Mouse (Mus musculus) lung, postnatal 0 days (tissue): ENCODE measurements around the gene Mfsd9. TPM values are rescaled to one million over a fixed set of nuclear protein-coding genes. Genes with fewer than 3 reads are reported as not detected.

ENCODE experiments used
- ATAC-seq: fragments of 200-750 bp; cut with Nextera tagmentation; 2 replicates; pipeline ENCODE4 v1.8.0; 2017; ENCODE audit warnings: moderate library complexity
- DNase-seq: peaks from one replicate; pipeline ENCODE4 v3.0.0-alpha.2; 2016; ENCODE audit warnings: low spot score
- H3K27ac ChIP-seq: fragments of 300-500 bp; sonication (generic); 2 replicates; pipeline ENCODE4 v1.5.1; 2014; ENCODE audit warnings: antibody characterized with exemption, mild to moderate bottlenecking, low read length, mixed read lengths
- H3K27me3 ChIP-seq: fragments of 300-500 bp; sonication (generic); replicated peaks from 2 replicates; pipeline ENCODE4 v1.6.1; 2014; ENCODE audit warnings: low read length, mixed read lengths; ENCODE audit not compliant: insufficient read depth
- H3K36me3 ChIP-seq: fragments of 300-500 bp; sonication (generic); 2 replicates; pipeline ENCODE4 v1.6.1; 2014; ENCODE audit warnings: low read length, mixed read lengths; ENCODE audit not compliant: insufficient read depth
- H3K4me1 ChIP-seq: fragments of 300-500 bp; sonication (generic); 2 replicates; pipeline ENCODE4 v1.6.1; 2014; ENCODE audit warnings: antibody characterized with exemption, low read depth, low read length, mixed read lengths; ENCODE audit not compliant: insufficient read depth
- H3K4me2 ChIP-seq: fragments of 300-500 bp; sonication (generic); replicated peaks from 2 replicates; pipeline ENCODE4 v1.6.1; 2014; ENCODE audit warnings: low read depth, mild to moderate bottlenecking, low read length, moderate library complexity, mixed read lengths
- H3K4me3 ChIP-seq: fragments of 300-500 bp; sonication (generic); 2 replicates; pipeline ENCODE4 v1.5.1; 2014; ENCODE audit warnings: low read depth, low read length
- H3K9ac ChIP-seq: fragments of 300-500 bp; sonication (generic); replicated peaks from 2 replicates; pipeline ENCODE4 v1.6.1; 2014; ENCODE audit warnings: low read depth, mild to moderate bottlenecking
- H3K9me3 ChIP-seq: fragments of 300-500 bp; sonication (generic); 2 replicates; pipeline ENCODE4 v1.6.1; 2016; ENCODE audit warnings: low read length, mixed read lengths
- CTCF ChIP-seq: IDR thresholded peaks from 2 replicates; pipeline ENCODE4 v1.5.1; 2016; ENCODE audit warnings: antibody characterized with exemption, mild to moderate bottlenecking
- EP300 ChIP-seq: IDR thresholded peaks from 2 replicates; pipeline ENCODE4 v1.6.1; 2016; ENCODE audit warnings: antibody characterized with exemption, mild to moderate bottlenecking, control low read depth
- WGBS: fragments of 180-500 bp; shearing (Covaris S2); extraction: QIAGEN DNeasy Blood & Tissue Kit; methylation state at CpG from one replicate; pipeline ENCODE4 v1.1.7; 2014; 5-methylcytosine and 5-hydroxymethylcytosine counted together
- polyA plus RNA-seq: library from polyadenylated mRNA; unstranded; fragments of >200 nt; fragmentation: Nextera tagmentation; extraction: Ambion mirVana; gene quantifications from 2 replicates; pipeline ENCODE4 v1.2.1, GENCODE M21; 2015

Gene Mfsd9
- polyA plus RNA-seq, 1 experiment from 2014 or later = 3.0 TPM

GRCm38 (mm10) chr1:40824517-40824916, 34.0 kb upstream of the Mfsd9 start:
- no peak for TF ChIP-seq CTCF
- TF ChIP-seq EP300 = no peak

GRCm38 (mm10) chr1:40815071-40815845, 24.8 kb upstream of the Mfsd9 start:
- Histone ChIP-seq H3K9ac (no peak overlapping the region), H3K36me3 (no peaks in the 10 kb centered on the region), H3K9me3 (no peaks in the 10 kb centered on the region), H3K27me3 (no peaks in the 10 kb centered on the region), H3K4me2 (no peak overlapping the region), H3K4me3 (no peak overlapping the region), H3K4me1 (no peaks in the 10 kb centered on the region), H3K27ac (no peak overlapping the region)
- peak; percentile 32 for DNase-seq
- TF ChIP-seq EP300 = no peak
- no peak for TF ChIP-seq CTCF
- 53% methylated on average over 16 of the region's 16 CpGs for WGBS
- ATAC-seq = peak; percentile 38; the same call in 1 of the 2 replicates

More at GRCm38 (mm10) chr1:40824517-40824916, 34.0 kb upstream of the Mfsd9 start:
- 53% methylated on average over 4 of the region's 4 CpGs for WGBS
- no peaks in the 10 kb centered on the region for H3K4me1 ChIP-seq
- no peak overlapping the region for H3K4me2 ChIP-seq
- ATAC-seq (no peak), DNase-seq (no peak)
- H3K9me3 ChIP-seq = no peaks in the 10 kb centered on the region
- H3K36me3 ChIP-seq = no peaks in the 10 kb centered on the region
- H3K4me3 ChIP-seq = no peak overlapping the region
- H3K9ac ChIP-seq = no peak overlapping the region
- H3K27me3 ChIP-seq = no peaks in the 10 kb centered on the region
- no peak overlapping the region for H3K27ac ChIP-seq

- no peak for ATAC-seq
- no peaks in the 10 kb centered on the region for H3K4me1 ChIP-seq
- 72% methylated on average over 3 of the region's 3 CpGs for WGBS
Measured at GRCm38 (mm10) chr1:40808643-40809042, 18.2 kb upstream of the Mfsd9 start.

GRCm38 (mm10) chr1:40805891-40806290, 15.4 kb upstream of the Mfsd9 start:
- ATAC-seq = no peak
- Histone ChIP-seq H3K4me2 (no peak overlapping the region), H3K4me1 (no peaks in the 10 kb centered on the region), H3K36me3 (no peaks in the 10 kb centered on the region), H3K27me3 (no peaks in the 10 kb centered on the region), H3K9ac (no peak overlapping the region), H3K9me3 (no peaks in the 10 kb centered on the region), H3K27ac (no peak overlapping the region), H3K4me3 (no peak overlapping the region)
- no peak for TF ChIP-seq CTCF
- TF ChIP-seq EP300 = no peak
- 85% methylated on average over 11 of the region's 11 CpGs for whole genome bisulfite sequencing
- no peak for DNase-seq

More at GRCm38 (mm10) chr1:40808643-40809042, 18.2 kb upstream of the Mfsd9 start:
- no peak for DNase-seq
- Histone ChIP-seq H3K9ac (no peak overlapping the region), H3K36me3 (no peaks in the 10 kb centered on the region), H3K4me3 (no peak overlapping the region), H3K4me2 (no peak overlapping the region), H3K27ac (no peak overlapping the region), H3K27me3 (no peaks in the 10 kb centered on the region), H3K9me3 (no peaks in the 10 kb centered on the region)
- no peak for TF ChIP-seq EP300
- no peak for TF ChIP-seq CTCF

- Histone ChIP-seq H3K9me3 (no peaks in the 10 kb centered on the region), H3K4me1 (no peaks in the 10 kb centered on the region), H3K4me3 (no peak within 1 kb of the TSS), H3K4me2 (no peak within 1 kb of the TSS), H3K27me3 (no peaks in the 10 kb centered on the region), H3K27ac (no peak within 1 kb of the TSS), H3K36me3 (no peaks in the 10 kb centered on the region), H3K9ac (no peak within 1 kb of the TSS)
- 63% methylated on average over 9 of the region's 9 CpGs for WGBS
- ATAC-seq = no peak
- no peak for DNase-seq
- TF ChIP-seq EP300 = no peak
- TF ChIP-seq CTCF = no peak
Measured at GRCm38 (mm10) chr1:40805351-40805750, 14.9 kb upstream of the Mfsd9 start, which contains the start of gene Tmem182. TSS of gene Tmem182 (plus strand) at chr1:40805601.

GRCm38 (mm10) chr1:40804118-40804517, 13.6 kb upstream of the Mfsd9 start:
- Histone ChIP-seq H3K36me3 (no peaks in the 10 kb centered on the region), H3K27me3 (no peaks in the 10 kb centered on the region), H3K4me1 (no peaks in the 10 kb centered on the region), H3K9me3 (no peaks in the 10 kb centered on the region), H3K4me2 (no peak overlapping the region), H3K9ac (no peak overlapping the region), H3K4me3 (no peak overlapping the region), H3K27ac (no peak overlapping the region)
- no peak for DNase-seq
- WGBS = 86% methylated on average over 12 of the region's 12 CpGs
- TF ChIP-seq EP300 (no peak), CTCF (no peak)
- no peak for ATAC-seq
